Mouse (Mus musculus): ENCODE data around the gene Ube2cbp. TPM values are rescaled to one million over a fixed set of nuclear protein-coding genes. Genes with fewer than 3 reads are reported as not detected.
A peak's percentile ranks its signal among the peaks of the same experiment; 100 is the strongest.

Gene Ube2cbp
- 4.0 and 4.7 TPM in 2 replicates for polyA plus RNA-seq (2014; fragmentation: Nextera tagmentation; extraction: Ambion mirVana)

GRCm38 (mm10) chr9:86464151-86465105 is at the start of gene Ube2cbp:
TSS of gene Ube2cbp (minus strand) at chr9:86464950.
- 2% methylated on average over 70 of the region's 70 CpGs for WGBS (ENCODE audit: insufficient replicate concordance)
- Histone ChIP-seq H3K4me2 (peak within 1 kb of the TSS; percentile 70), H3K27ac (ENCODE audit: low read depth, low read length) (0 out of 2 replicates have a peak within 1 kb of the TSS, but pooled peaks have one; percentile 24), H3K4me1 (ENCODE audit: control insufficient read depth, insufficient read depth, low read length) (no peaks in the 10 kb centered on the region), H3K9ac (ENCODE audit: low read depth, low read length) (peak within 1 kb of the TSS; percentile 79), H3K36me3 (ENCODE audit: control insufficient read depth, insufficient read depth, low read length) (no peaks in the 10 kb centered on the region), H3K27me3 (ENCODE audit: control insufficient read depth, insufficient read depth, low read length) (peaks cover 3% of the 10 kb centered on the region; the same call in 1 of the 2 replicates), H3K4me3 (ENCODE audit: low read depth, low read length) (peak within 1 kb of the TSS; percentile 69), H3K9me3 (replicated peaks; ENCODE audit: control insufficient read depth, low read length) (no peaks in the 10 kb centered on the region)
- ATAC-seq (replicated peaks; ENCODE audit: insufficient number of reproducible peaks, low FRiP score, low TSS enrichment), result peak; percentile 79

- WGBS (ENCODE audit: insufficient replicate concordance), result 65% methylated on average over 3 of the region's 3 CpGs
- Histone ChIP-seq H3K9ac (ENCODE audit: low read depth, low read length) (no peak overlapping the region), H3K27ac (ENCODE audit: low read depth, low read length) (no peak overlapping the region), H3K4me3 (ENCODE audit: low read depth, low read length) (no peak overlapping the region), H3K9me3 (replicated peaks; ENCODE audit: control insufficient read depth, low read length) (no peaks in the 10 kb centered on the region), H3K4me1 (ENCODE audit: control insufficient read depth, insufficient read depth, low read length) (no peaks in the 10 kb centered on the region), H3K4me2 (no peak overlapping the region), H3K27me3 (ENCODE audit: control insufficient read depth, insufficient read depth, low read length) (no peaks in the 10 kb centered on the region), H3K36me3 (ENCODE audit: control insufficient read depth, insufficient read depth, low read length) (peaks cover 9% of the 10 kb centered on the region)
- no peak for ATAC-seq (replicated peaks; ENCODE audit: insufficient number of reproducible peaks, low FRiP score, low TSS enrichment)
Observed at GRCm38 (mm10) chr9:86514390-86514789, 49.6 kb upstream of the Ube2cbp start.

- Histone ChIP-seq H3K36me3 (ENCODE audit: control insufficient read depth, insufficient read depth, low read length) (peaks cover 9% of the 10 kb centered on the region), H3K9me3 (replicated peaks; ENCODE audit: control insufficient read depth, low read length) (no peaks in the 10 kb centered on the region), H3K4me2 (no peak overlapping the region), H3K4me3 (ENCODE audit: low read depth, low read length) (no peak overlapping the region), H3K27me3 (ENCODE audit: control insufficient read depth, insufficient read depth, low read length) (no peaks in the 10 kb centered on the region), H3K27ac (ENCODE audit: low read depth, low read length) (no peak overlapping the region), H3K9ac (ENCODE audit: low read depth, low read length) (no peak overlapping the region), H3K4me1 (ENCODE audit: control insufficient read depth, insufficient read depth, low read length) (no peaks in the 10 kb centered on the region)
- no peak; the same call in 1 of the 2 replicates for ATAC-seq (replicated peaks; ENCODE audit: insufficient number of reproducible peaks, low FRiP score, low TSS enrichment)
- WGBS (ENCODE audit: insufficient replicate concordance), result 72% methylated on average over 5 of the region's 5 CpGs
Observed at GRCm38 (mm10) chr9:86513733-86514132, 49.0 kb upstream of the Ube2cbp start.

- H3K4me2 ChIP-seq, result no peak overlapping the region
- no peak overlapping the region for H3K9ac ChIP-seq (ENCODE audit: low read depth, low read length)
- 77% methylated on average over 4 of the region's 4 CpGs for WGBS (ENCODE audit: insufficient replicate concordance)
- no peaks in the 10 kb centered on the region for H3K4me1 ChIP-seq (ENCODE audit: control insufficient read depth, insufficient read depth, low read length)
- no peak overlapping the region for H3K4me3 ChIP-seq (ENCODE audit: low read depth, low read length)
- H3K9me3 ChIP-seq (replicated peaks; ENCODE audit: control insufficient read depth, low read length), result no peaks in the 10 kb centered on the region
- no peak for ATAC-seq (replicated peaks; ENCODE audit: insufficient number of reproducible peaks, low FRiP score, low TSS enrichment)
- H3K27ac ChIP-seq (ENCODE audit: low read depth, low read length), result no peak overlapping the region
- H3K27me3 ChIP-seq (ENCODE audit: control insufficient read depth, insufficient read depth, low read length), result no peaks in the 10 kb centered on the region
- no peaks in the 10 kb centered on the region; the same call in 1 of the 2 replicates for H3K36me3 ChIP-seq (ENCODE audit: control insufficient read depth, insufficient read depth, low read length)
Observed at GRCm38 (mm10) chr9:86507437-86507836, 42.7 kb upstream of the Ube2cbp start.

GRCm38 (mm10) chr9:86499083-86499482 is 34.3 kb upstream of the Ube2cbp start:
- no peaks in the 10 kb centered on the region for H3K27me3 ChIP-seq (ENCODE audit: control insufficient read depth, insufficient read depth, low read length)
- 94% methylated on average over 3 of the region's 3 CpGs for WGBS (ENCODE audit: insufficient replicate concordance)
- no peaks in the 10 kb centered on the region for H3K4me1 ChIP-seq (ENCODE audit: control insufficient read depth, insufficient read depth, low read length)
- H3K36me3 ChIP-seq (ENCODE audit: control insufficient read depth, insufficient read depth, low read length), result peaks cover 3% of the 10 kb centered on the region; the same call in 1 of the 2 replicates
- no peak for ATAC-seq (replicated peaks; ENCODE audit: insufficient number of reproducible peaks, low FRiP score, low TSS enrichment)
- H3K9ac ChIP-seq (ENCODE audit: low read depth, low read length), result no peak overlapping the region
- H3K27ac ChIP-seq (ENCODE audit: low read depth, low read length), result no peak overlapping the region
- H3K4me2 ChIP-seq, result no peak overlapping the region
- H3K4me3 ChIP-seq (ENCODE audit: low read depth, low read length), result no peak overlapping the region
- no peaks in the 10 kb centered on the region for H3K9me3 ChIP-seq (replicated peaks; ENCODE audit: control insufficient read depth, low read length)

- Histone ChIP-seq H3K27me3 (ENCODE audit: control insufficient read depth, insufficient read depth, low read length) (no peaks in the 10 kb centered on the region), H3K9ac (ENCODE audit: low read depth, low read length) (no peak overlapping the region), H3K36me3 (ENCODE audit: control insufficient read depth, insufficient read depth, low read length) (peaks cover 5% of the 10 kb centered on the region; the same call in 1 of the 2 replicates), H3K4me3 (ENCODE audit: low read depth, low read length) (no peak overlapping the region), H3K4me2 (no peak overlapping the region), H3K9me3 (replicated peaks; ENCODE audit: control insufficient read depth, low read length) (no peaks in the 10 kb centered on the region), H3K27ac (ENCODE audit: low read depth, low read length) (no peak overlapping the region), H3K4me1 (ENCODE audit: control insufficient read depth, insufficient read depth, low read length) (no peaks in the 10 kb centered on the region)
- ATAC-seq (replicated peaks; ENCODE audit: insufficient number of reproducible peaks, low FRiP score, low TSS enrichment), result no peak
- WGBS (ENCODE audit: insufficient replicate concordance), result 89% methylated on average over 4 of the region's 4 CpGs
Observed at GRCm38 (mm10) chr9:86496261-86496660, 31.5 kb upstream of the Ube2cbp start.

GRCm38 (mm10) chr9:86491740-86492139 is 27.0 kb upstream of the Ube2cbp start:
- no peak overlapping the region for H3K27ac ChIP-seq (ENCODE audit: low read depth, low read length)
- no peak overlapping the region for H3K9ac ChIP-seq (ENCODE audit: low read depth, low read length)
- WGBS (ENCODE audit: insufficient replicate concordance), result 90% methylated on average over 2 of the region's 2 CpGs
- H3K9me3 ChIP-seq (replicated peaks; ENCODE audit: control insufficient read depth, low read length), result no peaks in the 10 kb centered on the region
- no peak overlapping the region for H3K4me3 ChIP-seq (ENCODE audit: low read depth, low read length)
- no peak for ATAC-seq (replicated peaks; ENCODE audit: insufficient number of reproducible peaks, low FRiP score, low TSS enrichment)
- H3K27me3 ChIP-seq (ENCODE audit: control insufficient read depth, insufficient read depth, low read length), result no peaks in the 10 kb centered on the region
- no peaks in the 10 kb centered on the region for H3K4me1 ChIP-seq (ENCODE audit: control insufficient read depth, insufficient read depth, low read length)
- peaks cover 2% of the 10 kb centered on the region; the same call in 1 of the 2 replicates for H3K36me3 ChIP-seq (ENCODE audit: control insufficient read depth, insufficient read depth, low read length)
- H3K4me2 ChIP-seq, result no peak overlapping the region

GRCm38 (mm10) chr9:86482236-86482635 is 17.5 kb upstream of the Ube2cbp start:
- Histone ChIP-seq H3K27me3 (ENCODE audit: control insufficient read depth, insufficient read depth, low read length) (no peaks in the 10 kb centered on the region), H3K36me3 (ENCODE audit: control insufficient read depth, insufficient read depth, low read length) (no peaks in the 10 kb centered on the region), H3K27ac (ENCODE audit: low read depth, low read length) (no peak overlapping the region), H3K4me1 (ENCODE audit: control insufficient read depth, insufficient read depth, low read length) (peaks cover 5% of the 10 kb centered on the region; the same call in 1 of the 2 replicates), H3K9ac (ENCODE audit: low read depth, low read length) (no peak overlapping the region), H3K9me3 (replicated peaks; ENCODE audit: control insufficient read depth, low read length) (no peaks in the 10 kb centered on the region), H3K4me2 (no peak overlapping the region), H3K4me3 (ENCODE audit: low read depth, low read length) (no peak overlapping the region)
- 82% methylated on average over 1 of the region's 1 CpGs for WGBS (ENCODE audit: insufficient replicate concordance)
- no peak for ATAC-seq (replicated peaks; ENCODE audit: insufficient number of reproducible peaks, low FRiP score, low TSS enrichment)
